Mouse (Mus musculus) G1E-ER4 (cell line): Measurements from ENCODE around the gene Tdrd12. TPM values are rescaled to one million over a fixed set of nuclear protein-coding genes. Genes with fewer than 3 reads are reported as not detected.
A peak's percentile ranks its signal among the peaks of the same experiment; 100 is the strongest.

ENCODE experiments used
- GATA1 ChIP-seq: IDR thresholded peaks from one replicate; pipeline ENCODE4 v1.8.0; 2012; ENCODE audit warnings: low read length, inconsistent platforms
- polyA plus RNA-seq: library from polyadenylated mRNA; stranded (reverse); fragments of >175 nt; gene quantifications from 2 replicates; pipeline ENCODE4 v1.2.3, GENCODE M21; 2012

Tdrd12 gene
- polyA plus RNA-seq, result not detected in 2 replicates

DNA sequence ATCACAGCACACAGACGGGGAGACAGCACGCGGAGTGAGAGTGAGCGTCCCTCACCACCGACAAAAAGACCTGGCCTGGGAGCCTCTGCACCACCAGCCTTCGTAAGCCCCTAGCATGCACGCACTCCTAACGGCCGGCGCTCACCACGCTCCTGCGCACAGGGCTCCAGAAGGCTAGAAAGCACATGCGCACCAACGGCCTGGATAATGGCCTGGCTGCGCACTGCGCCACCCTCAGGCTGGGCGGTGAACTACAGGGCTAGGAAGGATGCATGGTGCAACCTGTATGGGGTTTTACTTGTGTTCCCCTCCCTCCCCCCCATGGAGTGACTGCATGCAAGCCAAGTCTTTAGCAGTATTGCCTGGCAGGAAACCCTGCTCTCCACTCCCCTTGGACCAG, at the start of gene Tdrd12:
TSS of gene Tdrd12 (minus strand) at position 184 of the 400 bp plus-strand sequence.
- no peak for TF ChIP-seq GATA1

GRCm38 (mm10) chr7:35586906-35587445, 49.4 kb upstream of the Tdrd12 start:
- TF ChIP-seq GATA1, result no peak

DNA sequence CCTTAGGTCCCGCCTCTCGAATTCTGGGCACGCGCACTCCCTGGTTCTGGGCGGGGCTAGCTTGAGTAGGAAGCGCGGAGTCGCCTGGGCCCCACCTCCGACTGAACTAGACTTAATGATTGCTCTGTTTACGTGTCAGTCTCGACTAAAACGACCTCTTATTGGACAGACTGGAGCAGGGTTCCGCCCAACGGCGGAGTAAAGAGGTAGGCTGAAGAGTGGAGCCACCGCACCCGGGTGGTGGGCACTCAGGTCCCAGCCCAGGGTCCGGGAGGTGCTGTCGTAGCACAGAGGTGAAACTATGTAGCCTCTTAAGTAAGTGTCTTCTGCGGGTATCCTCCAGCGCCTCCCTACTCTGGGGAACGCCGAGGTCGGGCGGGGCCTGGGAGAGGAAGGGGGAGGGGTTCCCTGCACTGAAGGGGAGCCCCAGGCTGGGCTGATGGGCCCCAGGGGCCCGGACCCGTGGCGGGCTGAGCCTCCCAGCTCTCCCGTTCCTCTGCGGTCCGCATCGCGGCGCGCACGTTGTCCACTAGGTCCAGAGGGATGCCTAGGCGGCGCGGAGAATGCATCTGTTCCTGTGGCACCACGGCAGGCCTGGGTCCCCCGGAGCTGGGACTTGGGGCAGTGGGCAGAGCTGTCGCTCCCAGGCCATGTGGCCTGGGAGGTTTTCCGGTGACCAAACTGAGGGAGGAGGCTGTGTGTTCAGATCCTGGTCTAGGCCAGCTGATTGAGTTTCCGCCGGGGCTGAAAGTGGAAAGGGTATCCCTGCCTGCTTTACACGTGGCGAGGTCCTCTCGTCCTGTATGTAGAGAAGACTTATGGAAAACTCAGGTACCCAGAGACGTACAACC, 48.7 kb upstream of the Tdrd12 start, which contains the start of gene Ankrd27:
TSS of gene Ankrd27 (plus strand) at position 190 of the 851 bp plus-strand sequence.
- TF ChIP-seq GATA1, result no peak

GRCm38 (mm10) chr7:35585191-35586054, 47.9 kb upstream of the Tdrd12 start, which contains the start of gene Rgs9bp:
Gene Rgs9bp, minus strand, starts transcription at chr7:35585582.
- TF ChIP-seq GATA1, result no peak

DNA sequence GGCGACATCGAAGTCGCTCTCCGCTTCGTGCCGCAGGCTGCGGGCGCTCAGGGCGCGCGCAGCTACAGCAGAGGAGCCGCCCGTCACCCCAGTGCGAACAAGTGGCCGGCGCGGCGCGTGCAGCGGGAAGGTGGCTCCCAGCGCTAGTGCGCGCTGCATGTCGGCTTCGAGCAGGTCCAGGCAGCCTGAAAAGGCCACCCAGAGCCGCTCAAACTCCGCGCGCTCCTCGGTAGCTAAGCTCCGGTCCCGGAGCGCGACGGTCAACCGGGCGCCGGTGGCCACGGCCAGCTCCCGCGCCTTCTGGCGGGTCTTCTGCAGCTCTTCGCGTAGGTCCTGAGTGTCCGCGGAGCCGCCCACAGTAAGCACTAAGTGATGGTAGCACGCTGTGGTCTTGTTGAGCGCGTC, 47.2 kb upstream of the Tdrd12 start:
- no peak for TF ChIP-seq GATA1

DNA sequence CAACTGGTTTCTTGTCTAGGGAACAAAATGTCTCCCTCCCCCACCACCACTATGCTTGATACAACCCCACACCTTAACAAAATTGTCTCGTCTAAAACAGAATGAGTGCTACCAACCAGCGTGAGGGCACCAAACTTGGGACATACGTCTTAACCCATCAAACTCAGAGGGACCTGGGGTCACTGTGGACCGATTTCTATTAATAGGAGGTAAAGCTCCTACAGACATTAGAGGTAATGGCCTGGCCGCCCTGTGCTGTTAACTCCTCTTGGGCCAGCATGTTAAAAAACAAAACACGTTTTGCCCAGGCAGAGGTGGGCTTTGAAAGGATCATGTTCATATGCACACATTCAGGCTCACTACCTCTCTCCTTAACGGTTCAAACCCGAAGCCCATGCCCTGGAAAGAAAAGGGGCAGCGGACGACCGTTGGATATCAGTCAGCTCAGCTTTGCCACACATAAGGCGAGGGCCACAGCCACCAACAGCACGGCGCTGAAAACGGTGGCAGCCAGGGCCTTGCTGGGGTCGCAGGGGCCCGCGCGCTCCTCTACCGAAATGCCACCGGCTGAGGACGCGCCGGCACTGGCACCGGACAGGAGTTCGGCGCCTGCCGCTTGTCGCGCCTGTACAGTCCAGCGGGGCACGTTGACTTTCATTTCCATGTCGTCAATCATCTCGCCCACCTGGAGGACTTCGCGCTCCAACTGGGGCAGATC, 46.7 kb upstream of the Tdrd12 start:
- TF ChIP-seq GATA1, result no peak

- TF ChIP-seq GATA1, result no peak
Measured at GRCm38 (mm10) chr7:35583476-35584025, 46.0 kb upstream of the Tdrd12 start.

DNA sequence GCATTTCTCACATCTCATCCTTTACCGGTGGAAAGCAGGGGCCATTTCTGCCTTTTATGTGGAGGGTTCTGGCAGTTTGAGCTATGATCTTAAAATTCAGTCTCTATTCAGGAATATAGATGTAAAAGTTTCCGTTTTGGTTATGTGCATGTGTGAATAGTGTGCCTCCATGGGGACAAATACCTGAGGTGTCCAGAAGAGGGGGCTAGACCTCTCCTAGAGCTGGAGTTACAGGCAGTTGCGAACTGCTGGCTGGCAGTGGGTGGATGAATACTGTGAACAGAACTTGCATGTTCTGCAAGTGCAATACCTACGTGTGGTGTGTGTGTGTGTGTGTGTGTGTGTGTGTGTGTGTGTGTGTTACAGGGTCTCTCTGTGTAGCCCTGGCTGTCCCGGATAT, 45.2 kb upstream of the Tdrd12 start:
- no peak for TF ChIP-seq GATA1

- TF ChIP-seq GATA1, result no peak
Measured at GRCm38 (mm10) chr7:35579849-35580248, 42.3 kb upstream of the Tdrd12 start.

DNA sequence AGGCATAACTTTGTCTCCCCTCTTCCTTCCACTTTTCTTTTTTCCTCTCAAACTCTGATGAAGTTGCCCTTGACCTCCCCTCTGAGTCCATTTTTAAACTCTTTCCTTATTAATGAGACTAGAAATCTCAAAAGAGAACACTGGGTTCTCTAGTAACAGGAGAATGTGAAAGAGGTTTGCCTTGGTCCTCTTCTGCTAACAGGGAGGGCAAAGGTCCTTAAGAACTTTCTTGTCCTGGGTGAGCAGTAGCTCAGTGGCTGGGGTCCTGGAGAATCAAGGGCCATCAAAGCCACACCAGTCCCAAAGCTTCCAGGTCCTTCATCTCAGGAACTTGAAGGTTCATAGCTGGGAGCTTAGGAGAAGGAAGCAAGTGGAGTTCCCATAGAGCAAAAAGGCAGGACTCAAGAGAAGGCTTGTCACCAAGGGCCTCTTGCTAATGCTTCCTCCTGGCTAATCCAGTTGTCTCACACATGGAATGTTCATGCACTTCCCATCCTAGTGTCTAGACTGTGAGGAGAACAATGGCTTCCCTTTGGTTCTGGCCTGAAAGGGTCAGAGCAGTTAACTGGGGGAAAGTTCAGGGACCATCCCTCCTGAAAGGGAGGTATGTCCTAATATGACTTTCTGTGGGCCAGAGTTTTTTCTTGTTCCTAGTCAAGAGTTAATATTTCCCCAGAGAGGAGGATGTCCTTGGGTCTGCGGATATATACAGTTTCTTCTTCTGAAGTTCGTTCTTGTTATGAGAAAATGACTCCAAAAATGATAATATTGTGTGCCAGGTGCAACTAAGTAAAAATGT, 26.7 kb upstream of the Tdrd12 start:
- no peak for TF ChIP-seq GATA1

- no peak for TF ChIP-seq GATA1
Measured at GRCm38 (mm10) chr7:35563071-35563470, 25.5 kb upstream of the Tdrd12 start.

DNA sequence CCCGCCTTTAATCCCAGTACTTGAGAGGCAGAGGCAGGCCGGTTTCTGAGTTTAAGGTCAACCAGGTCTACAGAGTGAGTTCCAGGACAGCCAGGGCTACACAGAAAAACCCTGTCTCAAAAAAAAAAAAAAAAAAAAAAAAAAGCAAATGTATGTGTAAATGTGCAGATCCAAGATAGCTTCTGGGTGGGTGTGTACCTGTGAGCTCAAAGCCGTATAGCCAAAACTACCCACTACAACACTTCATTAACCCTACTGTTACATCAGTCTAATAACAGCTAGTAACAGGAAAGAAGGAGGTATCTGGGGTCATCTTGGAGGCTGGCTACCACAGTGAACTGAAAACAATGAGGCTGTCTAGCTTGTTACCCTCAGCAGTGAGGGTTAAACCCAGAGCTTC, 22.3 kb upstream of the Tdrd12 start:
- no peak for TF ChIP-seq GATA1

- TF ChIP-seq GATA1, result no peak
Measured at GRCm38 (mm10) chr7:35558681-35559080, 21.1 kb upstream of the Tdrd12 start.

DNA sequence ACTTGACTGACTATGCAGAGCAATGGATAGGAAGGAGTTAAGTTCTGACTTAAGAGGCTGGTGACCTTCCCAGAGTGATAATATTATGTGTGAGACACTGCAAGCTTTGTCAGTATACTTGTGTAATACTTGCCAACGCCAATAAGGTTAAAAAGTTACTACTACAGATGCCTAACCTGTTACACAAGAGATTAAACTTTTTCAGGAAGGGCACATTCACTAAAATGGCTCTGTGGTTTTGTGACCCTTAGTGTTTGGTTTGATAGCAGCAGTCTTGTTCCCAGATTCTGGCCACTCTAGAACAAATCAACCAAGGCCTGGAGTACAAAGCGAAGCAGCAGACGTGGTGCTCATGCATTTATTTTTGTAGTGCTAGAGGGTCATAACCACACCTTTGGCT, 20.0 kb upstream of the Tdrd12 start:
- peak; percentile 91 for TF ChIP-seq GATA1
